Mouse (Mus musculus) thymus, adult 2 months (tissue): Measurements from ENCODE around the gene Srgap1.

Source experiments
- CTCF ChIP-seq: fragments of 200-500 bp; IDR thresholded peaks from 2 replicates; pipeline ENCODE4 v1.5.1; 2012; ENCODE audit warnings: mild to moderate bottlenecking, control low read depth, low read length, moderate library complexity, borderline replicate concordance; ENCODE audit not compliant: control insufficient read depth, poor library complexity, insufficient read depth; ENCODE audit errors: extremely low read depth
- POLR2A ChIP-seq: fragments of 200-500 bp; IDR thresholded peaks from 2 replicates; pipeline ENCODE4 v1.6.1; 2012; ENCODE audit warnings: mild to moderate bottlenecking, low read length, control low read depth, moderate library complexity; ENCODE audit not compliant: control insufficient read depth, poor library complexity, insufficient read depth; ENCODE audit errors: extremely low read depth

DNA sequence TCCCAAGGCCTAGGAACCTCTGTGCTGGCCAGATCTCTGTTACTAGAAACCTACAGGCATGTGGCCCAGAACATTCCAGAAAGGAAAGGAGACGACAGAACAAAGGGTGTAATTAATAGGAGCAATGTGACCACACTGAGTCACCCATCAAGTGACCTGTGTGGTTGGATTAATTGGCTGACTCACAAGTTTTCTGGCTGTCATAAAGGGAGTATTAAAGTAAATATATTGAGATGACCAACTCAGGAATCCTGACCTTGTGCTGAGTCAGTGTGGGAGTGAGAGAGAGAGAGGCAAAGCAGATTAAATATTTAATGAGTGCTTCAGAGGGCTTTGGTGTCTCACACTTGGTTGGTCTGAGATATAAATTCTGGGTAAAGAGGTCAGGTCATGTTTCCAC is 143.0 kb downstream of the Srgap1 start:
- no peak for TF ChIP-seq CTCF
- TF ChIP-seq POLR2A, result no peak
